Mouse (Mus musculus) embryonic fibroblast, embryonic 13.5 days (primary cell): ENCODE results near the gene Avpr1a.

Source experiments
- CTCF ChIP-seq: IDR thresholded peaks from 2 replicates; pipeline ENCODE4 v1.5.1; 2011; ENCODE audit warnings: mild to moderate bottlenecking, control low read depth, low read length, moderate library complexity, borderline replicate concordance; ENCODE audit not compliant: insufficient read depth
- POLR2A ChIP-seq: IDR thresholded peaks from 2 replicates; pipeline ENCODE4 v1.6.1; 2011; ENCODE audit warnings: low read depth, mild to moderate bottlenecking, control low read depth, low read length, moderate library complexity

GRCm38 (mm10) chr10:122455793-122456192, 7.5 kb downstream of the Avpr1a start:
- TF ChIP-seq CTCF = no peak
- TF ChIP-seq POLR2A = no peak
